Mouse (Mus musculus) thymus, postnatal 0 days (tissue): Measurements from ENCODE around the gene Usp43. TPM values are rescaled to one million over a fixed set of nuclear protein-coding genes. Genes with fewer than 3 reads are reported as not detected.

ENCODE experiments used
- DNase-seq: peaks from one replicate; pipeline ENCODE4 v3.0.0-alpha.2; 2015; ENCODE audit warnings: low spot score
- polyA plus RNA-seq: library from polyadenylated mRNA; unstranded; fragments of >200 nt; fragmentation: Nextera tagmentation; extraction: Ambion mirVana; gene quantifications from 2 replicates; pipeline ENCODE4 v1.2.1, GENCODE M21; 2015

The Usp43 gene
- polyA plus RNA-seq: 0.06 and 0.20 TPM in 2 replicates

GRCm38 (mm10) chr11:67921827-67922754 lies at the start of gene Usp43:
Gene Usp43, minus strand, starts transcription at chr11:67922153.
- peak; percentile 17 for DNase-seq

- DNase-seq: no peak
These were observed 45.9 kb upstream of the Usp43 start for GRCm38 (mm10) chr11:67967831-67968230.

- peak; percentile 87 for DNase-seq
These were observed 44.2 kb upstream of the Usp43 start, which contains the start of gene Stx8 for GRCm38 (mm10) chr11:67965905-67966878. Gene Stx8, plus strand, starts transcription at chr11:67966193.

- DNase-seq: peak; percentile 87
These were observed 43.4 kb upstream of the Usp43 start, which contains the start of gene Cfap52 for GRCm38 (mm10) chr11:67965242-67965883. Gene Cfap52, minus strand, starts transcription at chr11:67965651.

- peak; percentile 21 for DNase-seq
These were observed 42.2 kb upstream of the Usp43 start for GRCm38 (mm10) chr11:67964110-67964509.

GRCm38 (mm10) chr11:67954413-67954812 lies 32.5 kb upstream of the Usp43 start:
- DNase-seq: no peak

GRCm38 (mm10) chr11:67953604-67954003 lies 31.7 kb upstream of the Usp43 start:
- no peak for DNase-seq

GRCm38 (mm10) chr11:67949475-67949874 lies 27.5 kb upstream of the Usp43 start:
- no peak for DNase-seq

GRCm38 (mm10) chr11:67948229-67948628 lies 26.3 kb upstream of the Usp43 start:
- no peak for DNase-seq

- DNase-seq: no peak
These were observed 10.2 kb upstream of the Usp43 start for GRCm38 (mm10) chr11:67932156-67932555.

- DNase-seq: no peak
These were observed 4.5 kb upstream of the Usp43 start for GRCm38 (mm10) chr11:67926348-67927055.

- no peak for DNase-seq
These were observed 3.0 kb upstream of the Usp43 start for GRCm38 (mm10) chr11:67925000-67925399.

GRCm38 (mm10) chr11:67923720-67924119 lies 1.8 kb upstream of the Usp43 start:
- DNase-seq: no peak

- peak; percentile 66 for DNase-seq
These were observed 787 bp upstream of the Usp43 start for GRCm38 (mm10) chr11:67922755-67923125.

- peak; percentile 7 for DNase-seq
These were observed 694 bp downstream of the Usp43 start for GRCm38 (mm10) chr11:67921091-67921826.

- DNase-seq: no peak
These were observed 1.6 kb downstream of the Usp43 start for GRCm38 (mm10) chr11:67920226-67920960.

GRCm38 (mm10) chr11:67919593-67919992 lies 2.4 kb downstream of the Usp43 start:
- no peak for DNase-seq

GRCm38 (mm10) chr11:67917126-67917525 lies 4.8 kb downstream of the Usp43 start:
- DNase-seq: no peak

- DNase-seq: no peak
These were observed 10.9 kb downstream of the Usp43 start for GRCm38 (mm10) chr11:67911074-67911473.
